Mouse (Mus musculus) testis, adult 2 months (tissue): ENCODE measurements around the gene Tgfbr2.

Experiments used
- CTCF ChIP-seq: fragments of 200-500 bp; IDR thresholded peaks from 2 replicates; pipeline ENCODE4 v1.5.1; 2012; ENCODE audit warnings: low read depth, mild to moderate bottlenecking, inconsistent platforms, low read length, moderate library complexity; ENCODE audit not compliant: control insufficient read depth, insufficient read depth, insufficient replicate concordance
- POLR2A ChIP-seq: fragments of 200-500 bp; IDR thresholded peaks from 2 replicates; pipeline ENCODE4 v1.6.1; 2012; ENCODE audit warnings: low read depth, mild to moderate bottlenecking, inconsistent platforms, low read length, moderate library complexity; ENCODE audit not compliant: control insufficient read depth

DNA sequence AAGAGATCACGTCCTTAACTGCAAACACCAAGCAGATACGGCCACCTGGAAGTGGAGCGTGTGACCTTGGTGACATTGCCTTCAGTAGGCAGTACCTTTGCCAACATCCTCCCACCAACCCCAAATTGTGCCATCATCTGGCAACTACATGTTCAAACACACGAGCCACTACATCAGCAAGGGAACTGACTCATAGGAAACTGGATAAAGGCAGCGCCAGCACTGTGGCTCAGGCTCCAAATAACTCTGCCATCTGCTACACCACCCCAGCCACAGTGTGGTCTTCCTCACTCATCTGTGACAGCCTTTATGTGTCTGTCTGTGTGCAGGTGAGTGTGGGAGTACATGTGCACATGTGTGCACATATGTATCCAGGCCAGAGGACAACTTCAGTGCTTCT is 9.7 kb upstream of the Tgfbr2 start:
- TF ChIP-seq CTCF = no peak
- no peak for TF ChIP-seq POLR2A
